Mouse (Mus musculus) lung, adult 2 months (tissue): Measurements from ENCODE around the gene Gm21761.
"Not testable (repeated sequence)": the region's sequence is repeated elsewhere in the genome, so short reads cannot be mapped to it uniquely, and the experiment has no call there.

Experiments
- CTCF ChIP-seq: fragments of 200-500 bp; IDR thresholded peaks from 2 replicates; pipeline ENCODE4 v1.5.1; 2011; ENCODE audit warnings: mild to moderate bottlenecking, low read length, control low read depth; ENCODE audit not compliant: insufficient read depth
- POLR2A ChIP-seq: fragments of 200-500 bp; IDR thresholded peaks from 2 replicates; pipeline ENCODE4 v1.6.1; 2011; ENCODE audit warnings: low read depth, mild to moderate bottlenecking, control low read depth, low read length, borderline replicate concordance; ENCODE audit errors: extremely low read depth

GRCm38 (mm10) chr13:119894685-119895084 is 34.4 kb downstream of the Gm21761 start, which contains the start of gene Tcstv1:
- not testable (repeated sequence) for TF ChIP-seq CTCF, POLR2A
